In the genomic region with DNA sequence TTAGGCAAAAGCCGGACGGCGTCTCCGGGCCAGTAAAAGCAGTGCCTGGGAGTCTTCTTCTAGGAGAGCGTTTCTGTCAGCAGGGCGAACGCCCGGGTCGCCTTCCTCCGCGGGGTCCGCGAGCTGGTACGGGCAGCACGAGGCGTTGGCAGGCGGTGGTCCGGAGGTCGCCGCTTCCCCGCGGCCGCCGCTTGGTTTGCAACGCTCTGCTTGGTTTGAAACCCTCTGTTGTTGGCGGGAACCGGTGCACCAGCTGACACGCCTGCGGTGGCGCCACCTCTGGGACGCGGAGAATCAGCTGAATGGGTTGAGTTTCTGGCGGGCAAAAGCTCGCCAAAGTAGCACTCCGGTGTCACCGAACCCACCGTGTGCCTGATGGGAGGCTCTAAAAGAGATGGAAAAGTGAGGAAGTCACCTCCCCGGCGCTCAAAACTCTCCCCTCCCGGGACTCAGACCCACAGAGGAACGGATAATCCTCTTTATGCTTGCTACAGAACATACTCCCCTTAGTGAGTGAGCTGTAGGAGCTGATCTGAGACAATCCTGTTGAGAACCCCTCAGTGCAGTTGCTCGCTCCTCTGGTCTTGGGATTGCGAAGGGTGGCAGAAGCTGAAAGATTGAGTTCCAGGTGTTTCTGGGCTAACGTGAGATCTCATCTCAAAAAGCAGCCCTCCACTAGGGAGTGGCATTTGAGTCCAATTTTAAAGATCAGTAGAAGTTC, we compare ENCODE assay signal across 9 mouse cellular contexts. TPM values are rescaled to one million over a fixed set of nuclear protein-coding genes. Genes with fewer than 3 reads are reported as not detected.
DNase-seq lines count a peak whose midpoint lies in the region; ATAC-seq and TF ChIP-seq lines count a peak whose summit lies in the region.
"Had no signal": no experiment of that assay in that cellular context is flagged by ENCODE, and none has a peak within 500 bp of the region (broad histone marks: within the 10 kb centered on the region; RNA-seq: fewer than 3 reads in every experiment).

No protein-coding gene starts in this region.

- no peak for TF ChIP-seq EP300 in liver, postnatal 0 days (IDR thresholded peaks at IDR 0.05; ENCODE audit: low read depth)

- WGBS in heart, embryonic 14.5 days: under 1% methylated on average over 44 of the region's 44 CpGs
- under 1% methylated on average over 44 of the region's 44 CpGs for WGBS in liver, postnatal 0 days (ENCODE audit: insufficient replicate concordance)
- WGBS in neural tube, embryonic 14.5 days: under 1% methylated on average over 44 of the region's 44 CpGs

- no peaks in the 10 kb centered on the region for H3K9me3 ChIP-seq in heart, embryonic 14.5 days (ENCODE audit: control insufficient read depth, low read length)
- no peaks in the 10 kb centered on the region for H3K9me3 ChIP-seq in liver, postnatal 0 days (ENCODE audit: low read length)
- no peaks in the 10 kb centered on the region for H3K9me3 ChIP-seq in neural tube, embryonic 14.5 days (ENCODE audit: control insufficient read depth, low read length)

- peak overlapping the region; percentile 77 to 79 for H3K4me3 ChIP-seq in heart, embryonic 14.5 days (ENCODE audit: control insufficient read depth in 1 of 2, insufficient read depth in 1 of 2, low read depth in 1 of 2, low read length in 2 of 2)
- H3K4me3 ChIP-seq in liver, postnatal 0 days (ENCODE audit: low read depth, low read length): peak overlapping the region; percentile 69
- peak overlapping the region; percentile 89 for H3K4me3 ChIP-seq in neural tube, embryonic 14.5 days (ENCODE audit: low read depth, low read length)

- H3K27ac ChIP-seq in heart, embryonic 14.5 days (replicated peaks in 1 of 2; ENCODE audit: control insufficient read depth in 1 of 2, insufficient read depth in 1 of 2, low read depth in 2 of 2, low read length in 2 of 2): peak overlapping the region; percentile 67 to 89
- peak overlapping the region; percentile 86 for H3K27ac ChIP-seq in liver, postnatal 0 days (ENCODE audit: low read depth)
- H3K27ac ChIP-seq in neural tube, embryonic 14.5 days (ENCODE audit: low read depth, low read length): peak overlapping the region; percentile 87

- peak; percentile 67 for TF ChIP-seq CTCF in liver, postnatal 0 days (IDR thresholded peaks at IDR 0.05; ENCODE audit: low read depth)

- peak overlapping the region; percentile 88 for H3K4me2 ChIP-seq in heart, embryonic 14.5 days (ENCODE audit: low read length)
- peak overlapping the region; percentile 97 for H3K4me2 ChIP-seq in liver, postnatal 0 days (ENCODE audit: low read depth, low read length)
- peak overlapping the region; percentile 78 for H3K4me2 ChIP-seq in neural tube, embryonic 14.5 days (ENCODE audit: low read depth, low read length)

- DNase-seq in CD4-positive helper T cell, adult 2 months (ENCODE audit: low read depth, low spot score): peak; percentile 80
- DNase-seq in adrenal gland, adult 2 months: peak; percentile 86
- DNase-seq in kidney, postnatal 10 days: peak; percentile 85
- peak; percentile 86 for DNase-seq in liver, postnatal 0 days
- peak; percentile 77 for DNase-seq in thymus, postnatal 0 days (ENCODE audit: low spot score)

- H3K4me1 ChIP-seq in heart, embryonic 14.5 days (ENCODE audit: control insufficient read depth in 2 of 2, insufficient read depth in 2 of 2, low read length in 2 of 2): peaks cover 2 to 8% of the 10 kb centered on the region in 2 experiments; a peak in 1 of 4 replicates
- H3K4me1 ChIP-seq in liver, postnatal 0 days (ENCODE audit: insufficient read depth): peaks cover 3% of the 10 kb centered on the region; the same call in 1 of the 2 replicates
- peaks cover 12% of the 10 kb centered on the region for H3K4me1 ChIP-seq in neural tube, embryonic 14.5 days (ENCODE audit: control insufficient read depth, insufficient read depth, low read length)

- ATAC-seq in erythroid progenitor cell, adult 5-6 weeks (replicated peaks; ENCODE audit: low FRiP score, poor library complexity, severe bottlenecking): peak; percentile 78
- ATAC-seq in heart, embryonic 14.5 days (ENCODE audit: insufficient number of reproducible peaks, insufficient read depth, low FRiP score, low read depth): peak; percentile 62
- peak; percentile 79 for ATAC-seq in liver, postnatal 0 days
- ATAC-seq in neural tube, embryonic 14.5 days (ENCODE audit: low read depth): peak; percentile 74

- no peaks in the 10 kb centered on the region for H3K27me3 ChIP-seq in heart, embryonic 14.5 days (ENCODE audit: control insufficient read depth, insufficient read depth, low read length)
- H3K27me3 ChIP-seq in liver, postnatal 0 days (ENCODE audit: insufficient read depth, low read length): no peaks in the 10 kb centered on the region
- no peaks in the 10 kb centered on the region for H3K27me3 ChIP-seq in neural tube, embryonic 14.5 days (ENCODE audit: control insufficient read depth, insufficient read depth, low read length)

- 0 out of 2 replicates have a peak, but pooled peaks cover 6% of the 10 kb centered on the region for H3K36me3 ChIP-seq in heart, embryonic 14.5 days (ENCODE audit: control insufficient read depth, insufficient read depth, low read length)
- H3K36me3 ChIP-seq in liver, postnatal 0 days (replicated peaks; ENCODE audit: insufficient read depth, low read length): no peaks in the 10 kb centered on the region
- no peaks in the 10 kb centered on the region for H3K36me3 ChIP-seq in neural tube, embryonic 14.5 days (ENCODE audit: control insufficient read depth, insufficient read depth, low read length)

- peak overlapping the region; percentile 82 for H3K9ac ChIP-seq in heart, embryonic 14.5 days (ENCODE audit: low read length)
- peak overlapping the region; percentile 85 for H3K9ac ChIP-seq in liver, postnatal 0 days (replicated peaks)
- H3K9ac ChIP-seq in neural tube, embryonic 14.5 days (replicated peaks; ENCODE audit: low read depth, low read length): peak overlapping the region; percentile 94

RNA-seq across cellular contexts. Expression of gene Btbd10, which starts 0.6 kb away (rescaled TPM):
- 10 to 100 TPM; 13.3 to 15.4 TPM for total RNA-seq in adrenal gland, adult 2 months (2021)
- polyA plus RNA-seq in adrenal gland, adult 2 months (2012; rRNA removed): 24.5 and 27.8 TPM in 2 replicates
- 7.5 and 13.3 TPM in 2 replicates for total RNA-seq in erythroid progenitor cell, adult 5-6 weeks (2015; ENCODE audit: low replicate concordance)
- total RNA-seq in erythroid progenitor cell, adult 5-6 weeks (2017; ENCODE audit: low replicate concordance): 17.5 and 23.0 TPM in 2 replicates
- 24.6 and 25.5 TPM in 2 replicates for polyA plus RNA-seq in heart, embryonic 14.5 days (2014; fragmentation: Nextera tagmentation; extraction: Ambion mirVana)
- polyA plus RNA-seq in liver, postnatal 0 days (2015; fragmentation: Nextera tagmentation; extraction: Ambion mirVana): 4.6 and 5.2 TPM in 2 replicates
- polyA plus RNA-seq in neural tube, embryonic 14.5 days (2014; fragmentation: Nextera tagmentation; extraction: Ambion mirVana): 81.0 and 88.3 TPM in 2 replicates
- 22.7 and 22.9 TPM in 2 replicates for polyA plus RNA-seq in thymus, postnatal 0 days (2015; fragmentation: Nextera tagmentation; extraction: Ambion mirVana)

RNA-seq across cellular contexts. Expression of gene Pth, which starts 18.6 kb away (rescaled TPM):
- total RNA-seq in adrenal gland, adult 2 months (2021): not detected
- not detected in 2 replicates for polyA plus RNA-seq in adrenal gland, adult 2 months (2012; rRNA removed)
- not detected in 2 replicates for total RNA-seq in erythroid progenitor cell, adult 5-6 weeks (2015; ENCODE audit: low replicate concordance)
- total RNA-seq in erythroid progenitor cell, adult 5-6 weeks (2017; ENCODE audit: low replicate concordance): not detected in 2 replicates
- polyA plus RNA-seq in heart, embryonic 14.5 days (2014; fragmentation: Nextera tagmentation; extraction: Ambion mirVana): not detected in 2 replicates
- not detected in 2 replicates for polyA plus RNA-seq in liver, postnatal 0 days (2015; fragmentation: Nextera tagmentation; extraction: Ambion mirVana)
- not detected in 2 replicates for polyA plus RNA-seq in neural tube, embryonic 14.5 days (2014; fragmentation: Nextera tagmentation; extraction: Ambion mirVana)
- polyA plus RNA-seq in thymus, postnatal 0 days (2015; fragmentation: Nextera tagmentation; extraction: Ambion mirVana): 34.2 and 66.9 TPM in 2 replicates
- total RNA-seq: heart, postnatal 36 days had no signal

Comparison
In these comparisons a context has a peak if more than half of its experiments do, and no peak if none do; other contexts are left out.
1. Peak in every context shown above with its lines: DNase-seq, ATAC-seq, H3K4me3 ChIP-seq and H3K27ac ChIP-seq.
2. RNA of gene Pth, which starts 18.6 kb away (polyA plus RNA-seq): 34.2 to 66.9 TPM in thymus, postnatal 0 days; not detected in adrenal gland, adult 2 months, not detected in heart, embryonic 14.5 days, not detected in liver, postnatal 0 days and not detected in neural tube, embryonic 14.5 days; every median in the first group is over 10 times any median in the second.